Mouse (Mus musculus) ES-Bruce4 (cell line): ENCODE results near the gene Zbtb45.

Source experiments
- CTCF ChIP-seq: IDR thresholded peaks from one replicate; pipeline ENCODE4 v1.8.1; 2011; ENCODE audit warnings: low read depth, low read length
- POLR2A ChIP-seq: IDR thresholded peaks from one replicate; pipeline ENCODE4 v1.8.1; 2011; ENCODE audit warnings: low read length; ENCODE audit not compliant: insufficient read depth

DNA sequence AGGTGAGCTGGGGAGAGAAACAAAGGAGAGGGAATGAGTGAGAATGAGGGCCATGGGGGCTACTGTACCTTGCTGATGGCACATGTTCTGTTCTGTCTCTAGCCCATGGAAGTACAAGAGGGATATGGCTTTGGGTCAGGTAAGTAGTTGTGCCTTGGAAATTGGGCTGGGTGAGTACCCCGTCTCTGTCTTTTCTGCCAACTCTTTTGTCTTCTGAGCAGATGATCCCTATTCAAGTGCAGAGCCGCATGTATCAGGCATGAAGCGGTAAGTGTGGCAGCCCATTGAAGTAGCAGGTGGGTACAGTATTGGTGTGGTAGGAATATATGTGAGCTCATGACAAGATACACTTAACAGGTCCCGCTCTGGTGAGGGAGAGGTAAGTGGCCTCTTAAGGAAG is 19.2 kb upstream of the Zbtb45 start:
- TF ChIP-seq CTCF, result no peak
- no peak for TF ChIP-seq POLR2A
